ENCODE assay signal across 8 mouse cellular contexts in genomic region chr8:91069834-91070233, GRCm38 (mm10). TPM values are rescaled to one million over a fixed set of nuclear protein-coding genes. Genes with fewer than 3 reads are reported as not detected.
A peak's percentile ranks its signal among the peaks of the same experiment; 100 is the strongest.
DNase-seq lines count a peak whose midpoint lies in the region; ATAC-seq and TF ChIP-seq lines count a peak whose summit lies in the region.

Rbl2 (plus strand) TSS chr8:91070057.

- H3K27me3 ChIP-seq in E14TG2a.4 (ENCODE audit: insufficient read depth, low read length): no peaks in the 10 kb centered on the region
- H3K27me3 ChIP-seq in forebrain, embryonic 12.5 days: no peaks in the 10 kb centered on the region
- no peaks in the 10 kb centered on the region for H3K27me3 ChIP-seq in heart, postnatal 0 days (ENCODE audit: control insufficient read depth, insufficient read depth, low read length)
- no peaks in the 10 kb centered on the region for H3K27me3 ChIP-seq in liver, embryonic 16.5 days (ENCODE audit: control insufficient read depth, insufficient read depth, low read depth, low read length)
- H3K27me3 ChIP-seq in neural tube, embryonic 13.5 days: no peaks in the 10 kb centered on the region
- no peaks in the 10 kb centered on the region for H3K27me3 ChIP-seq in testis, adult 2 months (ENCODE audit: control insufficient read depth, insufficient read depth, low read length)

- TF ChIP-seq EP300 in heart, postnatal 0 days (IDR thresholded peaks at IDR 0.05; ENCODE audit: low read depth): peak; percentile 17; the same call in 1 of the 2 replicates

- no peak for TF ChIP-seq CTCF in E14TG2a.4 (conservative IDR thresholded peaks at IDR 0.05; ENCODE audit: low read length)
- no peak for TF ChIP-seq CTCF in heart, postnatal 0 days (IDR thresholded peaks at IDR 0.05; ENCODE audit: low read depth)
- no peak for TF ChIP-seq CTCF in testis, adult 2 months (IDR thresholded peaks at IDR 0.05; ENCODE audit: control insufficient read depth, insufficient read depth, insufficient replicate concordance, low read depth, low read length)

- H3K27ac ChIP-seq in forebrain, embryonic 12.5 days: peak within 1 kb of the TSS; percentile 83
- peak within 1 kb of the TSS; percentile 97 for H3K27ac ChIP-seq in heart, postnatal 0 days (ENCODE audit: low read depth)
- H3K27ac ChIP-seq in liver, embryonic 16.5 days (ENCODE audit: low read length): peak within 1 kb of the TSS; percentile 91
- H3K27ac ChIP-seq in neural tube, embryonic 13.5 days (replicated peaks): peak within 1 kb of the TSS; percentile 87
- peak within 1 kb of the TSS; percentile 26 for H3K27ac ChIP-seq in testis, adult 2 months (ENCODE audit: control insufficient read depth, insufficient read depth, low read depth, low read length)

- peak; percentile 90 for DNase-seq in c-Kit-positive CD71-positive TER-119-positive erythroid progenitor cells, embryonic 14.5 days (ENCODE audit: low spot score)
- DNase-seq in heart, postnatal 0 days (ENCODE audit: low spot score): peak; percentile 96
- peak; percentile 96 for DNase-seq in kidney, postnatal 4 days

- peak within 1 kb of the TSS; percentile 92 for H3K4me3 ChIP-seq in E14TG2a.4 (replicated peaks; ENCODE audit: low read length)
- peak within 1 kb of the TSS; percentile 84 for H3K4me3 ChIP-seq in forebrain, embryonic 12.5 days (replicated peaks)
- peak within 1 kb of the TSS; percentile 97 for H3K4me3 ChIP-seq in heart, postnatal 0 days (ENCODE audit: low read depth, low read length)
- peak within 1 kb of the TSS; percentile 92 for H3K4me3 ChIP-seq in liver, embryonic 16.5 days (ENCODE audit: low read depth, low read length)
- peak within 1 kb of the TSS; percentile 65 for H3K4me3 ChIP-seq in neural tube, embryonic 13.5 days
- H3K4me3 ChIP-seq in testis, adult 2 months (ENCODE audit: control insufficient read depth, low read depth, low read length): peak within 1 kb of the TSS; percentile 87

- peak; percentile 25; the same call in 1 of the 2 replicates for TF ChIP-seq POLR2A in testis, adult 2 months (IDR thresholded peaks at IDR 0.05; ENCODE audit: control insufficient read depth, low read depth, low read length)

- H3K9ac ChIP-seq in forebrain, embryonic 12.5 days: peak within 1 kb of the TSS; percentile 80
- H3K9ac ChIP-seq in heart, postnatal 0 days (replicated peaks; ENCODE audit: low read depth, low read length): peak within 1 kb of the TSS; percentile 94
- peak within 1 kb of the TSS; percentile 86 for H3K9ac ChIP-seq in liver, embryonic 16.5 days (ENCODE audit: low read depth, low read length)
- peak within 1 kb of the TSS; percentile 74 for H3K9ac ChIP-seq in neural tube, embryonic 13.5 days

- H3K4me1 ChIP-seq in E14TG2a.4 (replicated peaks; ENCODE audit: low read depth, low read length): peaks cover 51% of the 10 kb centered on the region
- peaks cover 15% of the 10 kb centered on the region for H3K4me1 ChIP-seq in forebrain, embryonic 12.5 days
- H3K4me1 ChIP-seq in heart, postnatal 0 days (ENCODE audit: control insufficient read depth, insufficient read depth): peaks cover 22% of the 10 kb centered on the region
- peaks cover 11% of the 10 kb centered on the region for H3K4me1 ChIP-seq in liver, embryonic 16.5 days (ENCODE audit: control insufficient read depth, low read depth, low read length)
- H3K4me1 ChIP-seq in neural tube, embryonic 13.5 days (replicated peaks): peaks cover 23% of the 10 kb centered on the region
- peaks cover 8% of the 10 kb centered on the region for H3K4me1 ChIP-seq in testis, adult 2 months (ENCODE audit: control insufficient read depth, insufficient read depth, low read length)

- H3K36me3 ChIP-seq in E14TG2a.4 (ENCODE audit: insufficient read depth, low read length): no peaks in the 10 kb centered on the region
- H3K36me3 ChIP-seq in forebrain, embryonic 12.5 days (replicated peaks): no peaks in the 10 kb centered on the region; the same call in 1 of the 2 replicates
- 0 out of 2 replicates have a peak, but pooled peaks cover 8% of the 10 kb centered on the region for H3K36me3 ChIP-seq in heart, postnatal 0 days (replicated peaks; ENCODE audit: control insufficient read depth, insufficient read depth, low read length)
- no peaks in the 10 kb centered on the region for H3K36me3 ChIP-seq in liver, embryonic 16.5 days (ENCODE audit: control insufficient read depth, insufficient read depth)
- H3K36me3 ChIP-seq in neural tube, embryonic 13.5 days: no peaks in the 10 kb centered on the region
- H3K36me3 ChIP-seq in testis, adult 2 months (ENCODE audit: control insufficient read depth, insufficient read depth, low read length): no peaks in the 10 kb centered on the region

- no peaks in the 10 kb centered on the region for H3K9me3 ChIP-seq in E14TG2a.4 (ENCODE audit: low read length)
- no peaks in the 10 kb centered on the region for H3K9me3 ChIP-seq in forebrain, embryonic 12.5 days
- no peaks in the 10 kb centered on the region for H3K9me3 ChIP-seq in heart, postnatal 0 days (replicated peaks; ENCODE audit: control insufficient read depth, low read length)
- H3K9me3 ChIP-seq in liver, embryonic 16.5 days (replicated peaks; ENCODE audit: control insufficient read depth, low read length): no peaks in the 10 kb centered on the region
- no peaks in the 10 kb centered on the region for H3K9me3 ChIP-seq in neural tube, embryonic 13.5 days

- peak; percentile 99 for ATAC-seq in forebrain, embryonic 12.5 days (ENCODE audit: low FRiP score)
- ATAC-seq in heart, postnatal 0 days (ENCODE audit: insufficient read depth, low read depth): peak; percentile 96
- ATAC-seq in liver, embryonic 16.5 days (ENCODE audit: low read depth): peak; percentile 97
- ATAC-seq in neural tube, embryonic 13.5 days (ENCODE audit: low read depth): peak; percentile 98

- H3K4me2 ChIP-seq in forebrain, embryonic 12.5 days: peak within 1 kb of the TSS; percentile 67
- peak within 1 kb of the TSS; percentile 76 for H3K4me2 ChIP-seq in heart, postnatal 0 days (ENCODE audit: low read depth, low read length)
- peak within 1 kb of the TSS; percentile 79 for H3K4me2 ChIP-seq in liver, embryonic 16.5 days (ENCODE audit: low read depth, low read length)
- H3K4me2 ChIP-seq in neural tube, embryonic 13.5 days: peak within 1 kb of the TSS; percentile 65

- WGBS in forebrain, embryonic 12.5 days: under 1% methylated on average over 25 of the region's 25 CpGs
- WGBS in heart, postnatal 0 days: under 1% methylated on average over 25 of the region's 25 CpGs
- under 1% methylated on average over 25 of the region's 25 CpGs for WGBS in liver, embryonic 16.5 days (ENCODE audit: insufficient replicate concordance)
- under 1% methylated on average over 25 of the region's 25 CpGs for WGBS in neural tube, embryonic 13.5 days

RNA-seq across cellular contexts. Expression of gene Rbl2, which starts in this region (rescaled TPM):
- 17.3 and 18.1 TPM in 2 replicates for polyA plus RNA-seq in forebrain, embryonic 12.5 days (2016; fragmentation: Nextera tagmentation; extraction: Ambion mirVana)
- total RNA-seq in heart, postnatal 0 days (2014; rRNA removed; ENCODE audit: low replicate concordance): 20.1 and 26.4 TPM in 2 replicates
- 10.9 and 12.1 TPM in 2 replicates for polyA plus RNA-seq in heart, postnatal 0 days (2015; fragmentation: Nextera tagmentation; extraction: Ambion mirVana)
- 6.0 and 6.1 TPM in 2 replicates for polyA plus RNA-seq in liver, embryonic 16.5 days (2015; fragmentation: Nextera tagmentation; extraction: Ambion mirVana)
- 17.8 and 19.0 TPM in 2 replicates for polyA plus RNA-seq in neural tube, embryonic 13.5 days (2015; fragmentation: Nextera tagmentation; extraction: Ambion mirVana)
- polyA plus RNA-seq in testis, adult 2 months (2012; rRNA removed): 176 and 184 TPM in 2 replicates

Comparison
In these comparisons a context has a peak if more than half of its experiments do, and no peak if none do; other contexts are left out.
1. Peak in every context shown above with its lines: DNase-seq, ATAC-seq, H3K4me3 ChIP-seq and H3K27ac ChIP-seq.
2. H3K27ac ChIP-seq: peak in every context shown above with its lines; median percentile 97 in heart, postnatal 0 days; 91 in liver, embryonic 16.5 days; 87 in neural tube, embryonic 13.5 days; 83 in forebrain, embryonic 12.5 days; 26 in testis, adult 2 months.